Comparison of ENCODE assay signal across 30 mouse cellular contexts in genomic region chr14:8007084-8007483, GRCm38 (mm10). TPM values are rescaled to one million over a fixed set of nuclear protein-coding genes. Genes with fewer than 3 reads are reported as not detected.
DNase-seq lines count a peak whose midpoint lies in the region; ATAC-seq lines count a peak whose summit lies in the region.
"Had no signal": no experiment of that assay in that cellular context is flagged by ENCODE, and none has a peak within 500 bp of the region (broad histone marks: within the 10 kb centered on the region; RNA-seq: fewer than 3 reads in every experiment).

No protein-coding gene starts in this region.

- no peaks in the 10 kb centered on the region for H3K9me3 ChIP-seq in limb, embryonic 13.5 days
- H3K9me3 ChIP-seq: embryonic facial prominence, embryonic 15.5 days; forebrain, embryonic 15.5 days; hindbrain, embryonic 13.5 days; liver, embryonic 15.5 days had no signal

- H3K4me1 ChIP-seq in limb, embryonic 13.5 days, result peaks cover 43% of the 10 kb centered on the region

- H3K27me3 ChIP-seq in limb, embryonic 13.5 days, result peaks cover 50% of the 10 kb centered on the region

- ATAC-seq in limb, embryonic 13.5 days (ENCODE audit: low FRiP score, low read depth), result peak; percentile 26
- ATAC-seq in inflammation-experienced regulatory T-cells, adult 6 months, result no peak
- ATAC-seq: forebrain, embryonic 15.5 days had no signal

- no peak overlapping the region for H3K4me3 ChIP-seq in limb, embryonic 13.5 days
- H3K4me3 ChIP-seq: embryonic facial prominence, embryonic 15.5 days; forebrain, embryonic 15.5 days; hindbrain, embryonic 13.5 days; liver, embryonic 15.5 days had no signal

- peak; percentile 25 for DNase-seq in ovary, postnatal 36 days (ENCODE audit: low spot score)
- no peak for DNase-seq in ovary, postnatal 14 days (ENCODE audit: low spot score)
- peak; percentile 58 to 71 for DNase-seq in adrenal gland, postnatal 36 days
- no peak for DNase-seq in layer of hippocampus, adult 9-10 months (ENCODE audit: low spot score)
- no peak for DNase-seq in layer of hippocampus, adult 9-11 months
- DNase-seq: cerebellum, adult 11 months; cerebellum, adult 9-11 months; gastrocnemius, postnatal 25 days; heart, adult 18-20 months; heart, postnatal 36 days; kidney, adult 2 months; kidney, postnatal 10 days; liver; lung, postnatal 4 days; midbrain, embryonic 14.5 days; right cerebral cortex, adult 18-20 months; thymus, postnatal 14 days had no signal

- H3K36me3 ChIP-seq in limb, embryonic 13.5 days, result no peaks in the 10 kb centered on the region
- H3K36me3 ChIP-seq: embryonic facial prominence, embryonic 15.5 days; forebrain, embryonic 15.5 days; hindbrain, embryonic 13.5 days; liver, embryonic 15.5 days had no signal

- H3K9ac ChIP-seq in limb, embryonic 13.5 days, result no peak overlapping the region
- H3K9ac ChIP-seq: embryonic facial prominence, embryonic 15.5 days; forebrain, embryonic 15.5 days; hindbrain, embryonic 13.5 days; liver, embryonic 15.5 days had no signal

- peak overlapping the region; percentile 39; the same call in 1 of the 2 replicates for H3K27ac ChIP-seq in limb, embryonic 13.5 days
- H3K27ac ChIP-seq: forebrain, embryonic 15.5 days; hindbrain, embryonic 13.5 days; liver, embryonic 15.5 days; stomach, postnatal 0 days had no signal

- no peak overlapping the region for H3K4me2 ChIP-seq in limb, embryonic 13.5 days (replicated peaks)
- H3K4me2 ChIP-seq: embryonic facial prominence, embryonic 15.5 days; forebrain, embryonic 15.5 days; hindbrain, embryonic 13.5 days; liver, embryonic 15.5 days had no signal

RNA-seq across cellular contexts. Expression of gene Abhd6, which starts 4.4 kb away (rescaled TPM):
- 100 to 1,000 TPM in 1 of 2 experiments, 10 to 100 TPM in 1; 70.4 to 108 TPM for total RNA-seq in adrenal gland, postnatal 36 days (2021)
- 19.8 and 23.1 TPM in 2 replicates for polyA plus RNA-seq in limb, embryonic 13.5 days (2015; fragmentation: Nextera tagmentation; extraction: Ambion mirVana)
- 10 to 100 TPM; 22.1 to 32.7 (median 24.1) TPM for polyA plus RNA-seq in inflammation-experienced regulatory T-cells, adult 6 months (2017; shearing (Covaris generic))

RNA-seq across cellular contexts. Expression of gene Dnase1l3, which starts 12.7 kb away (rescaled TPM):
- total RNA-seq in adrenal gland, postnatal 36 days (2021), result under 1 TPM; 0.20 to 0.43 TPM
- 0.10 and 0.17 TPM in 2 replicates for polyA plus RNA-seq in limb, embryonic 13.5 days (2015; fragmentation: Nextera tagmentation; extraction: Ambion mirVana)
- 10 to 100 TPM in 1 of 3 experiments, 1 to 10 TPM in 2; 3.2 to 23.9 (median 7.7) TPM for polyA plus RNA-seq in inflammation-experienced regulatory T-cells, adult 6 months (2017; shearing (Covaris generic))
- total RNA-seq: common myeloid progenitor, adult 5-6 weeks; gastrocnemius, postnatal 25 days; megakaryocyte-erythroid progenitor cell, adult 5-6 weeks had no signal
- polyA plus RNA-seq: neural tube, embryonic 11.5 days had no signal

RNA-seq across cellular contexts. Expression of gene Gm45521, which starts 50.0 kb away (rescaled TPM):
- not detected for total RNA-seq in adrenal gland, postnatal 36 days (2021)
- polyA plus RNA-seq in limb, embryonic 13.5 days (2015; fragmentation: Nextera tagmentation; extraction: Ambion mirVana), result not detected in 2 replicates
- polyA plus RNA-seq in inflammation-experienced regulatory T-cells, adult 6 months (2017; shearing (Covaris generic)), result not detected
- total RNA-seq: common myeloid progenitor, adult 5-6 weeks; gastrocnemius, postnatal 25 days; heart, adult 18-20 months; heart, postnatal 36 days; layer of hippocampus, postnatal 25 days; megakaryocyte-erythroid progenitor cell, adult 5-6 weeks had no signal
- polyA plus RNA-seq: embryonic facial prominence, embryonic 15.5 days; forebrain, embryonic 15.5 days; heart, embryonic 14.5 days; kidney, adult 2 months; liver, embryonic 15.5 days; lung, embryonic 16.5 days; midbrain, embryonic 14.5 days; neural tube, embryonic 11.5 days; stomach, postnatal 0 days had no signal

Comparison
In these comparisons a context has a peak if more than half of its experiments do, and no peak if none do; other contexts are left out.
1. DNase-seq: peak in ovary, postnatal 36 days (single experiment) and adrenal gland, postnatal 36 days (2 of 2); none in ovary, postnatal 14 days (single experiment), layer of hippocampus, adult 9-10 months (single experiment) and layer of hippocampus, adult 9-11 months (single experiment).